Mouse (Mus musculus) liver, embryonic 15.5 days (tissue): ENCODE measurements around the gene Dll1. TPM values are rescaled to one million over a fixed set of nuclear protein-coding genes. Genes with fewer than 3 reads are reported as not detected.

ENCODE experiments used
- ATAC-seq: fragments of 200-750 bp; cut with Nextera tagmentation; 2 replicates; pipeline ENCODE4 v1.8.0; 2017; ENCODE audit warnings: moderate number of reproducible peaks, mild to moderate bottlenecking, moderate library complexity; ENCODE audit not compliant: insufficient read depth
- H3K27ac ChIP-seq: fragments of 300-500 bp; sonication (generic); replicated peaks from 2 replicates; pipeline ENCODE4 v1.5.1; 2015; ENCODE audit warnings: mild to moderate bottlenecking, inconsistent platforms
- H3K27me3 ChIP-seq: fragments of 300-500 bp; sonication (generic); 2 replicates; pipeline ENCODE4 v1.6.1; 2015; ENCODE audit warnings: mild to moderate bottlenecking, inconsistent platforms
- H3K36me3 ChIP-seq: fragments of 300-500 bp; sonication (generic); replicated peaks from 2 replicates; pipeline ENCODE4 v1.6.1; 2015; ENCODE audit warnings: moderate library complexity, mild to moderate bottlenecking, inconsistent platforms
- H3K4me1 ChIP-seq: fragments of 300-500 bp; sonication (generic); replicated peaks from 2 replicates; pipeline ENCODE4 v1.6.1; 2015; ENCODE audit warnings: inconsistent platforms
- H3K4me2 ChIP-seq: fragments of 300-500 bp; sonication (generic); 2 replicates; pipeline ENCODE4 v1.6.1; 2015; ENCODE audit warnings: moderate library complexity, mild to moderate bottlenecking, inconsistent platforms
- H3K4me3 ChIP-seq: fragments of 300-500 bp; sonication (generic); replicated peaks from 2 replicates; pipeline ENCODE4 v1.5.1; 2015; ENCODE audit warnings: mild to moderate bottlenecking, inconsistent platforms
- H3K9ac ChIP-seq: fragments of 300-500 bp; sonication (generic); 2 replicates; pipeline ENCODE4 v1.6.1; 2015; ENCODE audit warnings: moderate library complexity, mild to moderate bottlenecking, inconsistent platforms
- H3K9me3 ChIP-seq: fragments of 300-500 bp; sonication (generic); replicated peaks from 2 replicates; pipeline ENCODE4 v1.6.1; 2016; ENCODE audit warnings: inconsistent platforms
- WGBS: fragments of 180-500 bp; shearing (Covaris S2); methylation state at CpG from one replicate; pipeline ENCODE4 v1.1.7; 2015; ENCODE audit warnings: mixed read lengths; ENCODE audit not compliant: insufficient replicate concordance; 5-methylcytosine and 5-hydroxymethylcytosine counted together
- polyA plus RNA-seq: library from polyadenylated mRNA; unstranded; fragments of >200 nt; fragmentation: Nextera tagmentation; extraction: Ambion mirVana; gene quantifications from 2 replicates; pipeline ENCODE4 v1.2.1, GENCODE M21; 2015

The Dll1 gene
- polyA plus RNA-seq = 1.1 and 1.5 TPM in 2 replicates

GRCm38 (mm10) chr17:15376494-15377181 is at the start of gene Dll1:
Gene Dll1, minus strand, starts transcription at chr17:15376872.
- Histone ChIP-seq H3K27ac (peak within 1 kb of the TSS; percentile 70; the same call in 1 of the 2 replicates), H3K4me1 (peaks cover 24% of the 10 kb centered on the region), H3K27me3 (peaks cover 99% of the 10 kb centered on the region), H3K4me2 (peak within 1 kb of the TSS; percentile 63), H3K9me3 (no peaks in the 10 kb centered on the region), H3K4me3 (peak within 1 kb of the TSS; percentile 54), H3K9ac (no peak within 1 kb of the TSS; the same call in 1 of the 2 replicates), H3K36me3 (no peaks in the 10 kb centered on the region)
- no peak for ATAC-seq
- WGBS = under 1% methylated on average over 36 of the region's 36 CpGs

- WGBS = 60% methylated on average over 3 of the region's 3 CpGs
- no peaks in the 10 kb centered on the region for H3K27me3 ChIP-seq
- no peak overlapping the region for H3K4me3 ChIP-seq
- H3K9me3 ChIP-seq = no peaks in the 10 kb centered on the region
- H3K9ac ChIP-seq = no peak overlapping the region
- peaks cover 39% of the 10 kb centered on the region for H3K36me3 ChIP-seq
- H3K27ac ChIP-seq = no peak overlapping the region
- H3K4me2 ChIP-seq = no peak overlapping the region
- peaks cover 7% of the 10 kb centered on the region for H3K4me1 ChIP-seq
- no peak for ATAC-seq
These were observed 49.3 kb upstream of the Dll1 start for GRCm38 (mm10) chr17:15425931-15426330.

- Histone ChIP-seq H3K27ac (no peak overlapping the region), H3K4me2 (no peak overlapping the region), H3K9ac (no peak overlapping the region), H3K4me1 (no peaks in the 10 kb centered on the region), H3K4me3 (no peak overlapping the region), H3K9me3 (no peaks in the 10 kb centered on the region), H3K27me3 (no peaks in the 10 kb centered on the region), H3K36me3 (peaks cover 47% of the 10 kb centered on the region)
- ATAC-seq = no peak
- WGBS = 65% methylated on average over 8 of the region's 8 CpGs
These were observed 46.6 kb upstream of the Dll1 start for GRCm38 (mm10) chr17:15423080-15423765.

GRCm38 (mm10) chr17:15422666-15423065 is 46.0 kb upstream of the Dll1 start:
- 82% methylated on average over 9 of the region's 9 CpGs for WGBS
- H3K9me3 ChIP-seq = no peaks in the 10 kb centered on the region
- no peak overlapping the region for H3K9ac ChIP-seq
- no peak overlapping the region for H3K4me3 ChIP-seq
- no peak for ATAC-seq
- H3K27me3 ChIP-seq = no peaks in the 10 kb centered on the region
- no peaks in the 10 kb centered on the region for H3K4me1 ChIP-seq
- H3K36me3 ChIP-seq = peaks cover 53% of the 10 kb centered on the region
- H3K27ac ChIP-seq = no peak overlapping the region
- no peak overlapping the region for H3K4me2 ChIP-seq

- no peak overlapping the region for H3K4me2 ChIP-seq
- no peaks in the 10 kb centered on the region for H3K27me3 ChIP-seq
- H3K4me1 ChIP-seq = no peaks in the 10 kb centered on the region
- ATAC-seq = no peak
- WGBS = 86% methylated on average over 6 of the region's 6 CpGs
- no peak overlapping the region for H3K9ac ChIP-seq
- no peak overlapping the region for H3K4me3 ChIP-seq
- peaks cover 63% of the 10 kb centered on the region for H3K36me3 ChIP-seq
- no peaks in the 10 kb centered on the region for H3K9me3 ChIP-seq
- H3K27ac ChIP-seq = no peak overlapping the region
These were observed 44.8 kb upstream of the Dll1 start for GRCm38 (mm10) chr17:15421446-15421845.

- Histone ChIP-seq H3K4me1 (no peaks in the 10 kb centered on the region), H3K9me3 (no peaks in the 10 kb centered on the region), H3K4me3 (no peak overlapping the region), H3K4me2 (no peak overlapping the region), H3K36me3 (peaks cover 58% of the 10 kb centered on the region), H3K27ac (no peak overlapping the region), H3K9ac (no peak overlapping the region), H3K27me3 (no peaks in the 10 kb centered on the region)
- WGBS = 74% methylated on average over 8 of the region's 8 CpGs
- ATAC-seq = no peak
These were observed 43.4 kb upstream of the Dll1 start for GRCm38 (mm10) chr17:15420021-15420603.

GRCm38 (mm10) chr17:15419534-15419933 is 42.9 kb upstream of the Dll1 start:
- Histone ChIP-seq H3K4me1 (no peaks in the 10 kb centered on the region), H3K4me2 (no peak overlapping the region), H3K4me3 (no peak overlapping the region), H3K27ac (no peak overlapping the region), H3K36me3 (peaks cover 58% of the 10 kb centered on the region), H3K9me3 (no peaks in the 10 kb centered on the region), H3K9ac (no peak overlapping the region), H3K27me3 (no peaks in the 10 kb centered on the region)
- 53% methylated on average over 8 of the region's 8 CpGs for WGBS
- no peak for ATAC-seq

GRCm38 (mm10) chr17:15416596-15417215 is 40.0 kb upstream of the Dll1 start:
- Histone ChIP-seq H3K4me1 (no peaks in the 10 kb centered on the region), H3K27ac (no peak overlapping the region), H3K27me3 (no peaks in the 10 kb centered on the region), H3K9me3 (no peaks in the 10 kb centered on the region), H3K4me2 (no peak overlapping the region), H3K4me3 (no peak overlapping the region), H3K9ac (no peak overlapping the region), H3K36me3 (peaks cover 37% of the 10 kb centered on the region)
- WGBS = 74% methylated on average over 12 of the region's 12 CpGs
- ATAC-seq = no peak

GRCm38 (mm10) chr17:15410861-15411260 is 34.2 kb upstream of the Dll1 start:
- Histone ChIP-seq H3K27me3 (no peaks in the 10 kb centered on the region), H3K4me1 (no peaks in the 10 kb centered on the region), H3K4me2 (no peak overlapping the region), H3K27ac (no peak overlapping the region), H3K36me3 (peaks cover 23% of the 10 kb centered on the region), H3K9ac (no peak overlapping the region), H3K9me3 (no peaks in the 10 kb centered on the region), H3K4me3 (no peak overlapping the region)
- 72% methylated on average over 1 of the region's 1 CpGs for WGBS
- ATAC-seq = no peak

GRCm38 (mm10) chr17:15409261-15409660 is 32.6 kb upstream of the Dll1 start:
- Histone ChIP-seq H3K27ac (no peak overlapping the region), H3K9ac (no peak overlapping the region), H3K4me3 (no peak overlapping the region), H3K9me3 (no peaks in the 10 kb centered on the region), H3K4me1 (no peaks in the 10 kb centered on the region), H3K27me3 (no peaks in the 10 kb centered on the region), H3K36me3 (peaks cover 30% of the 10 kb centered on the region), H3K4me2 (no peak overlapping the region)
- ATAC-seq = no peak
- WGBS = 81% methylated on average over 10 of the region's 10 CpGs

GRCm38 (mm10) chr17:15406576-15406975 is 29.9 kb upstream of the Dll1 start:
- WGBS = 65% methylated on average over 2 of the region's 2 CpGs

More at GRCm38 (mm10) chr17:15406576-15406975, 29.9 kb upstream of the Dll1 start:
- Histone ChIP-seq H3K4me1 (no peaks in the 10 kb centered on the region), H3K36me3 (peaks cover 51% of the 10 kb centered on the region), H3K27ac (no peak overlapping the region), H3K4me2 (no peak overlapping the region), H3K9ac (no peak overlapping the region), H3K4me3 (no peak overlapping the region), H3K27me3 (no peaks in the 10 kb centered on the region), H3K9me3 (no peaks in the 10 kb centered on the region)
- no peak for ATAC-seq
